23 mouse cellular contexts compared by ENCODE assay signal in genomic region chr13:6922357-6922721, GRCm38 (mm10).
DNase-seq lines count a peak whose midpoint lies in the region; ATAC-seq lines count a peak whose summit lies in the region.
"Had no signal": no experiment of that assay in that cellular context is flagged by ENCODE, and none has a peak within 500 bp of the region (broad histone marks: within the 10 kb centered on the region; RNA-seq: fewer than 3 reads in every experiment).

No protein-coding gene starts in this region.

- H3K27ac ChIP-seq in intestine, embryonic 16.5 days (ENCODE audit: low read length) = no peak overlapping the region
- H3K27ac ChIP-seq in intestine, embryonic 15.5 days = no peak overlapping the region
- H3K27ac ChIP-seq: embryonic facial prominence, embryonic 10.5 days; forebrain, embryonic 15.5 days; heart, embryonic 10.5 days; heart, embryonic 15.5 days had no signal

- no peaks in the 10 kb centered on the region for H3K36me3 ChIP-seq in splenic B cell, adult 2 months (ENCODE audit: control insufficient read depth, insufficient read depth, low read length, poor library complexity, severe bottlenecking)
- no peaks in the 10 kb centered on the region for H3K36me3 ChIP-seq in intestine, embryonic 16.5 days (ENCODE audit: control insufficient read depth, insufficient read depth, low read length)
- H3K36me3 ChIP-seq in intestine, embryonic 15.5 days = no peaks in the 10 kb centered on the region
- H3K36me3 ChIP-seq: embryonic facial prominence, embryonic 10.5 days; forebrain, embryonic 15.5 days; heart, embryonic 10.5 days; heart, embryonic 15.5 days had no signal

- no peak overlapping the region for H3K9ac ChIP-seq in intestine, embryonic 16.5 days (ENCODE audit: low read depth, low read length)
- H3K9ac ChIP-seq in intestine, embryonic 15.5 days = no peak overlapping the region
- H3K9ac ChIP-seq: forebrain, embryonic 15.5 days; heart, embryonic 15.5 days had no signal

- intact Hi-C loops in heart, postnatal 25 days (cut with DNase I) = no loop called here

- DNase-seq in Muller cell, postnatal 12 days (ENCODE audit: inconsistent ontology term) = peak; percentile 12
- DNase-seq in splenic B cell, adult 2 months (ENCODE audit: low read depth, low spot score) = peak; percentile 11
- no peak for DNase-seq in heart, postnatal 25 days (ENCODE audit: low spot score)
- no peak for DNase-seq in thymus, postnatal 10 days (ENCODE audit: low spot score in 2 of 2)
- DNase-seq: adrenal gland, postnatal 14 days; cerebellum, adult 11-12 months; cerebellum, adult 9-10 months; cerebellum, postnatal 25 days; gastrocnemius, postnatal 36 days; heart, adult 18-20 months; heart, postnatal 14 days had no signal

- H3K4me2 ChIP-seq in intestine, embryonic 16.5 days (ENCODE audit: low read depth, low read length) = no peak overlapping the region
- H3K4me2 ChIP-seq in intestine, embryonic 15.5 days (replicated peaks) = no peak overlapping the region
- H3K4me2 ChIP-seq: forebrain, embryonic 15.5 days had no signal

- 57% methylated on average over 2 of the region's 2 CpGs for WGBS in intestine, embryonic 16.5 days
- WGBS in intestine, embryonic 15.5 days = 55% methylated on average over 2 of the region's 2 CpGs

- H3K4me3 ChIP-seq in intestine, embryonic 16.5 days (ENCODE audit: low read length) = no peak overlapping the region
- no peak overlapping the region for H3K4me3 ChIP-seq in intestine, embryonic 15.5 days (replicated peaks)
- H3K4me3 ChIP-seq: embryonic facial prominence, embryonic 10.5 days; erythroblast, embryonic 14.5 days; forebrain, embryonic 15.5 days; heart, embryonic 10.5 days; heart, embryonic 15.5 days had no signal

- H3K9me3 ChIP-seq in intestine, embryonic 16.5 days (ENCODE audit: control insufficient read depth, low read length) = no peaks in the 10 kb centered on the region
- no peaks in the 10 kb centered on the region for H3K9me3 ChIP-seq in intestine, embryonic 15.5 days
- H3K9me3 ChIP-seq: embryonic facial prominence, embryonic 10.5 days; forebrain, embryonic 15.5 days; heart, embryonic 15.5 days had no signal

- no peaks in the 10 kb centered on the region for H3K4me1 ChIP-seq in intestine, embryonic 16.5 days (ENCODE audit: control insufficient read depth, insufficient read depth, low read length)
- no peaks in the 10 kb centered on the region for H3K4me1 ChIP-seq in intestine, embryonic 15.5 days (replicated peaks)
- H3K4me1 ChIP-seq: embryonic facial prominence, embryonic 10.5 days; forebrain, embryonic 15.5 days; heart, embryonic 10.5 days had no signal

- ATAC-seq in common myeloid progenitor, adult 5-6 weeks (replicated peaks; ENCODE audit: low read depth, poor library complexity, severe bottlenecking) = peak; percentile 88
- peak; percentile 82 for ATAC-seq in megakaryocyte progenitor cell, adult 5-6 weeks (replicated peaks; ENCODE audit: poor library complexity)
- ATAC-seq in intestine, embryonic 16.5 days = no peak
- ATAC-seq in intestine, embryonic 15.5 days = no peak
- ATAC-seq: activated CD4-positive, CD25-positive, alpha-beta regulatory T cell, adult 4 months; forebrain, embryonic 15.5 days; hindbrain, embryonic 16.5 days; inflammation-experienced regulatory T-cells, adult 6 months had no signal

- no peaks in the 10 kb centered on the region for H3K27me3 ChIP-seq in splenic B cell, adult 2 months (ENCODE audit: control insufficient read depth, insufficient read depth, low read length, poor library complexity, severe bottlenecking)
- no peaks in the 10 kb centered on the region for H3K27me3 ChIP-seq in intestine, embryonic 16.5 days (replicated peaks; ENCODE audit: control insufficient read depth, insufficient read depth, low read length)
- H3K27me3 ChIP-seq in intestine, embryonic 15.5 days (replicated peaks) = no peaks in the 10 kb centered on the region
- H3K27me3 ChIP-seq: forebrain, embryonic 15.5 days; heart, embryonic 15.5 days had no signal

Comparison
In these comparisons a context has a peak if more than half of its experiments do, and no peak if none do; other contexts are left out.
1. DNase-seq: peak in Muller cell, postnatal 12 days (single experiment) and splenic B cell, adult 2 months (single experiment); none in heart, postnatal 25 days (single experiment) and thymus, postnatal 10 days (0 of 2).
2. ATAC-seq: peak in common myeloid progenitor, adult 5-6 weeks (single experiment) and megakaryocyte progenitor cell, adult 5-6 weeks (single experiment); none in intestine, embryonic 16.5 days (single experiment) and intestine, embryonic 15.5 days (single experiment).